Mouse (Mus musculus): ENCODE results near the gene Vgll1. TPM values are rescaled to one million over a fixed set of nuclear protein-coding genes. Genes with fewer than 3 reads are reported as not detected.

Gene Vgll1
- not detected in 2 replicates for polyA plus RNA-seq (2012; rRNA removed)

GRCm38 (mm10) chrX:57087806-57088205, at the start of gene Vgll1:
Gene Vgll1 (plus strand): TSS chrX:57088106.
- no peak for DNase-seq (ENCODE audit: low read depth)

DNA sequence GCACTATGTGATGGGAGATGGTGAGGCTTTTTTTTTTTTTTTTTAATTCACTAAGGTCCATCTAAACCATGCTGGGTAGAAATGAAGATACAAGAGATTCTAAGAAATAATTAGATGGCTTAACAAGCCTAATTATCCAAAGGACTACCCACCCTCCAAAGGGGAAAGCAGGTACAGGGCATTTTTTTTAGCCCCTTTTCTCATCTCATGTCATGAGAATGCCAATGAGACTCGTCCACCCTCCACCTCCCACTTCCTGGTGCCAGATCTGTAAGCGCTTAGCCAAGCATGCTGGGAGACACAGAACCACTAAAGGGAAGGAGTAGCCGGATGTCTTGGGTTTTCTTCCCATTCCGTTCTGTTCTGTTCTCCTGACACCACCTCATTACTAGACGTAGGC, 45.1 kb upstream of the Vgll1 start, which contains the start of gene Brs3:
TSS of gene Brs3 (plus strand) at position 301 of the 400 bp plus-strand sequence.
- no peak for DNase-seq (ENCODE audit: low read depth)

GRCm38 (mm10) chrX:57043869-57044268, 44.0 kb upstream of the Vgll1 start:
- DNase-seq (ENCODE audit: low read depth), result no peak

DNA sequence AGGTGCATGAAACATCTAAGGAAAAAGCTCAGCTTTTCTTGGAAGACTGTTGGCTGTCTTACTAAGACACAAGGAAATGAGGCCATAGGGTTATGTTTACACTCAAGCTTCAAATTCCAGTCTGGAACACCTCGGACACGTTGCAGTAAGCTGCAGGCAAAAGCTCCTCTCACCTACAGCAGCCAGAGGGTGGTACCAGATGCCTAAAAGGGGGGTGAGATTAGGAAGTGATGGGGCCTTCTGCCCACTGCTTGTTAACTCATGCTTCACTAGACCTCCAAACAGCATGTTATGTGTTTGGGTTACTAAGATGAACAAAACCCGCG, 35.1 kb upstream of the Vgll1 start:
- no peak for DNase-seq (ENCODE audit: low read depth)

GRCm38 (mm10) chrX:57053174-57053992, 34.5 kb upstream of the Vgll1 start, which contains the start of gene Htatsf1:
Gene Htatsf1 (plus strand): TSS chrX:57053583.
- DNase-seq (ENCODE audit: low read depth), result no peak

DNA sequence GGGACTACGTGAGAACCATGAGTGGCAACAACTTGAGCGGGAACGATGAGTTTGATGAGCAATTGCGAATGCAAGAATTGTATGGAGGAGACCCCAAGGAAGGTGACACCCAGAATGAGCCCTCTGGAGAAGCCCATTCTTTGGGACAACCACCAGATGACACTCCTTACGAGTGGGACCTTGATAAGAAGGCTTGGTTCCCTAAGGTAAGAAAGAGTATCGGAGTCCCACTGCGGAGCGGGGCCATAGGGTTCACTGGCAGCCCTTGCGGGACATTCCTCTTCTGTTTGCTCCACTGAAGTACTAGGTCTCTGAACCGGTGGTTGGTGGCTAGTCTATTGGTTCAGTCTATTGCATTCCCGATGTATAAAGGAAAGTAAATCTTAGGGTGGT, 33.9 kb upstream of the Vgll1 start:
- no peak for DNase-seq (ENCODE audit: low read depth)

GRCm38 (mm10) chrX:57081496-57081895, 6.4 kb upstream of the Vgll1 start:
- no peak for DNase-seq (ENCODE audit: low read depth)

GRCm38 (mm10) chrX:57103415-57103814, 15.5 kb downstream of the Vgll1 start:
- DNase-seq (ENCODE audit: low read depth), result no peak

- no peak for DNase-seq (ENCODE audit: low read depth)
These were observed 19.1 kb downstream of the Vgll1 start for GRCm38 (mm10) chrX:57106956-57107355.

DNA sequence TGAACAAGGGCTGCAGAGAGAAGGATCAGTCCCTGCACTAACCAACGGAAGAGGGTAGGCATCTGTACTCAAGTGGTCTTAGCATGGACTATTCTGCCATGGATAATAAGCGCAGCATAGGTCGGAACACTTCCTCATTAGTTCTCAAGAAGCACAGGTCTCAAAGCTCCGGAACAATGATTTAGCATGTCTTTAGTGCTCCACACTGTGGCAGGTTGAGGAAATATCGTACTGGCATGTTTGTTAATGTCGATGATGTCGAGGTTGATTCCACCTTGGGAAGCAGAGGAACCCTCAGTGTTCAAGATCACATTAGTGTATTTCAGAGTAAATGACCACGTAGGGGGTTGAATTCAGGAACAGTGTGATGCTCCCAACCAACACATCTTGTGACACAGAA, 30.2 kb downstream of the Vgll1 start:
- DNase-seq (ENCODE audit: low read depth), result no peak

- DNase-seq (ENCODE audit: low read depth), result no peak
These were observed 32.9 kb downstream of the Vgll1 start for GRCm38 (mm10) chrX:57120768-57121167.

DNA sequence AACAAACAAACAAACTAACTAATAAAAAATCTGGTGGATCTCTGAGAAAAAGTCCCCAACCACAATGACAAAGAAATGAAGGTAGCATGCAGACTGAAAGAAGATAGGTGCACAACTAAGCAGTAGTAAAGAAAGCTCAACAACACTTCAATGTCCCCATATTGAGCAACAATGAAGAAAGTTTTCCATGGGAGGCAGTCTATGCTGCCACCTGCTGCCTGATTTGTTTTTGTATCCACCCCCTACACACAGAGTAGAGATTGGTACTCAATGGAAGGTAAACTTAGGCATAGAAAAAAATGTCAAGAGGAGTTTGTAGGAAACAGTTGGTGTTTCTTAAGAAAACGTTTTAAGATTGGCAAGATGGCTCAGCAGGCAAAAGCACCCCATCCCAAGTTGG, 42.7 kb downstream of the Vgll1 start:
- no peak for DNase-seq (ENCODE audit: low read depth)

GRCm38 (mm10) chrX:57137627-57138026, 49.7 kb downstream of the Vgll1 start:
- DNase-seq (ENCODE audit: low read depth), result no peak

DNA sequence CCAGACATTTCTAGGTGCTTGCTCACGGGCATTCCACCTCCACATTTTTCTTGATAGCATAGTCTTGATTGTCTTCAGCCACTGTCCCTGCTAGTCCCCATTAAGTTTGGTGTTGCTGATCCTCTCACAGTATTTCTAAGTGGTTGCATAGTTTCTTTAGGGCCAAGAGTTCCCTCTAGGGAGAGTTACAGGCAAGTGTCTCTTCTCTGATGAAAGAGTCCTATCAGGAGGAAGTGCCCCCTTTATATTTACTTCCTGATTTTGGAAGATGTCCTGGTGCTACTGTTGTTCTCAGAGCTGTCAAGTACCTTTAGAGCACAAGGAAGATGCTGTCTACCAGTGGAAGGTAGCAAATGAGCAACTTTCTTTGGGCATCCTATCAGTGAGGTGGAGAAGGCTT, 65.6 kb downstream of the Vgll1 start:
- DNase-seq (ENCODE audit: low read depth), result no peak

Other genes with a start within 250 kb of the Vgll1 start
- gene Adgrg4, start 217.9 kb upstream of the Vgll1 start, polyA plus RNA-seq (2012; rRNA removed), result not detected in 2 replicates
- not detected in 2 replicates for gene Brs3, start 45.0 kb upstream of the Vgll1 start, polyA plus RNA-seq (2012; rRNA removed)
- 21.9 and 27.2 TPM in 2 replicates for gene Htatsf1, start 34.5 kb upstream of the Vgll1 start, polyA plus RNA-seq (2012; rRNA removed)
- gene Cd40lg, start 124.0 kb downstream of the Vgll1 start, polyA plus RNA-seq (2012; rRNA removed), result not detected in 2 replicates